Mouse (Mus musculus): Measurements from ENCODE around the gene Fam72a.

The Fam72a gene

GRCm38 (mm10) chr1:131578943-131579680 lies 51.4 kb downstream of the Fam72a start:
- in situ Hi-C loops (cut with MboI, MseI), result no loop called here

GRCm38 (mm10) chr1:131580389-131580788 lies 52.7 kb downstream of the Fam72a start:
- in situ Hi-C loops (cut with MboI, MseI), result no loop called here

- in situ Hi-C loops (cut with MboI, MseI), result no loop called here
These were observed 55.9 kb downstream of the Fam72a start for GRCm38 (mm10) chr1:131583598-131583997.

GRCm38 (mm10) chr1:131586836-131587235 lies 59.1 kb downstream of the Fam72a start:
- in situ Hi-C loops (cut with MboI, MseI), result no loop called here

Data from T-helper 2 cell (primary cell).